Mouse (Mus musculus): Measurements from ENCODE around the gene Smoc1. TPM values are rescaled to one million over a fixed set of nuclear protein-coding genes. Genes with fewer than 3 reads are reported as not detected.
A peak's percentile ranks its signal among the peaks of the same experiment; 100 is the strongest.

Gene Smoc1
- polyA plus RNA-seq, 1 experiment from 2014 or later = 19.0 TPM

Small RNAs within 50 kb of the gene (microRNA-seq; reads per million reads assigned to microRNA genes)
- gene Mir3067 = 15.7 reads per million, percentile 35 among the genes with 10 or more reads in this experiment

Other genes starting within 250 kb of the Smoc1 start
- gene Susd6, start 236.3 kb upstream of the Smoc1 start, polyA plus RNA-seq (2014; fragmentation: Nextera tagmentation; extraction: Ambion mirVana) = 18.4 and 19.0 TPM in 2 replicates
- gene Srsf5, start 81.3 kb upstream of the Smoc1 start, polyA plus RNA-seq (2014; fragmentation: Nextera tagmentation; extraction: Ambion mirVana) = 444 and 504 TPM in 2 replicates
- 0.26 and 0.44 TPM in 2 replicates for gene Slc10a1, start 58.1 kb upstream of the Smoc1 start, polyA plus RNA-seq (2014; fragmentation: Nextera tagmentation; extraction: Ambion mirVana)

All from midbrain, embryonic 11.5 days (tissue).